Mouse (Mus musculus) frontal cortex, postnatal 10 days (tissue): ENCODE data around the gene Dnajb6.

ENCODE experiments used
- DNase-seq, 2 experiments: peaks; one replicate each; pipeline ENCODE4 v3.0.0; 2022; ENCODE audit warnings: low spot score in 2 of 2, mixed read lengths in 1 of 2

The Dnajb6 gene

DNA sequence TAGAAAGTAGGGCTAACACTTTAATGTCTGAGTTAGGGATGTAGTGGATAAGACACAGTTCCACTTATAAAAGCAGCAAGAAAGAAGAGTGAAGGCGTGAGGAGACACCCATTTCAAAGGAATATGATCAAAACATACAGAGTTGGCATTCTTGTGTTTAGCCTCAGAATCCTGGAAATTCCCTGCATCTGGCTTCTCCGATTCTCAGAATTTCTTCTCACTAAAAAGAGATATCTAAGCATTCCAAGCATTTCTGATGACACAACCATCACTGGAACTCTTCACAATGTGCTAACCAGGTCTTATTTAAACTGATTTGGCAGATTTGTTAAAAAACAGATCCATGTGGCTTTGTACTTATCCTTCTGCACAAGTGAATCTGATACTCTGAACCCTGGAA lies 112.6 kb downstream of the Dnajb6 start:
- no peak for DNase-seq

DNA sequence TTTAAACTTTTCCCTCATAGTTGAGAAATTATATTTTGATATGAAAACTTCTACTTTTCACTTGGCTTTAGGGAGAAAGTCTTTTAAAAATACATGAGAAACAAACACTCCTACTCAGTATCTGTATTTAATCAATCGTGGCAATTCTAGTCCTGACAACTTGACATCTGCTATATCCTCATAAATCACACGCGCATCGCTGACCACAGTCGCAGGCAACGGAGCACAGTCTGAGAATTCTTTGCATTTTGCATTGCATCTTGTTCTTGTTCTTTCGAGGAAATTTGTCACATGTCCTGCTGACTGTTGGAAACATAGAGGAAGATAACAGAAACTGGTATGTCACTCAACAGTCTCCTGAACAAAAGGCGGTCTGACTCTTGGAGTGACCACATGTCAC lies 116.9 kb downstream of the Dnajb6 start:
- no peak for DNase-seq

DNA sequence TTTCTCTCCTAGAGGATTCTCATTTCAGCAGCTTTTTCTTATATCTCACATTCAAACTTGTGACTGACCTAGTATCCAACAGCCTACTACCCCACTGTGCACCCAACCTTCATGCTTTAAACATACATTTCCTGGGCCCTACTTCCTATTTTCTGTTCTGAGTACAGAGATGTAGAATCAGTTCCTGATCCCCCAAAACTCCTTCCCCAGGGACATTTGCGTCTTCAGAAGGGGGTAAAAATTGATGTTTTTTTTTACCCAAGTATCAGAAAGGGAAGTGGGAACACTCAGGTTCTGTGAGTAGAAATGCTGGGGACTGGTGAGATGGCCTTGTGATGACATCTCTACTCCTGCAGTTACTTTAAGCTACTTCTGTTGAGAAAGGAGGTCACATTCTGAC lies 117.5 kb downstream of the Dnajb6 start:
- DNase-seq = no peak

DNA sequence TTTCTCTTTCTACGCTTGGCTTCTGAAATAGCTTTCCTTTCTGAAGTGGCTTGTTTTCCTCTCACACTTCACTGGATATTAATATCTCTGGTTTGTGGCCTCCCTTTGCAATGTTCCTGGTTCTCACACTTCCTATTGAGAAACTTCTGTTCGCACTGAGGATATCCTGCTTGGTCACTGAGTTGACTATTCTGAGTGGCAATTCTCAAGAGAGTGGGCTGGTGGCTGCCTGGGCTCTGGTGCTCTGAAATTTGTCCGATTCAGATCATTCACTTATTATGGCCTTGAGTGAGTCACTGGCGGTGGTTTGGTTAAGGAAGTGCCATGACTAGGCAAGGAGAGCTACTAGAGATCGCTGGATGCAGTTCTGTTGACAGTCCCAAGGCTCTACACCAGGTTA lies 118.9 kb downstream of the Dnajb6 start:
- DNase-seq = no peak

DNA sequence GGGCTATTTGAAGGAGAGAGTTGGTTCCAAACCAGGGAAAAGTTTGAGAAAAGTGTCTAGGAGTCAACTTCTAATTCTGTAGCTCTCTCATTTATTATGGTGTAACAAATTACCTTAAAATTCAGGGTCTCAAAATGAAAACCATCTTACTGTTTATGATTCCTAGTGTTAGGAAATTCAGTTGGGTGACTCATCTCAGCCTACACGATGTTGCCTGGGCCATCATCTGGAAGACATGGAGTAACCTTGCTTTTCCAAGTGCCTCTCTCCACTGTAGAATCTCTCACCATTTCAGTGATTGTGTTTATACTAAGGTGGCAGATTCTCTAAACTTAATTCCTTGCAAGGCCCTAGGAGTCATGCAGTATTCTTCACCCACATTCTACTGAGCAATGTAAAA lies 119.5 kb downstream of the Dnajb6 start:
- DNase-seq = no peak

DNA sequence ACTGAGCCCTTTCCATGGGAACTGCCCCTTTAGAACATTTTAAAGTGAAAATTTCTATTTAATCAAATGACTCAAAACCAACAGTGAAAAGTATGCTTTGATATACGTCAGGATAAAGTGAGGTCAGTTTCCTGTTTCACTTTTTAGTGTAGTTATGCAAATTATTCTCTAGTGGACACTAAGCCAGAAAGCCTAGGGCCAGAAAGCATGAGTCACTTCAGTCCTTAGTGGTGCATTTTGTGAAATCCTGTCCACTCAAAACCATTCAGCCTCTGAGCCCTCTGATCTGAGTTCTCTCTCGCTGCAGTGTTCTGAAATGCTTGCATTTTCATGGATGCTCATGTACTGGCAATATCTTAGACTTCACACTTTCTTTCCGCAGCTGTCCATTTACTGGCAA lies 126.0 kb downstream of the Dnajb6 start:
- no peak for DNase-seq

DNA sequence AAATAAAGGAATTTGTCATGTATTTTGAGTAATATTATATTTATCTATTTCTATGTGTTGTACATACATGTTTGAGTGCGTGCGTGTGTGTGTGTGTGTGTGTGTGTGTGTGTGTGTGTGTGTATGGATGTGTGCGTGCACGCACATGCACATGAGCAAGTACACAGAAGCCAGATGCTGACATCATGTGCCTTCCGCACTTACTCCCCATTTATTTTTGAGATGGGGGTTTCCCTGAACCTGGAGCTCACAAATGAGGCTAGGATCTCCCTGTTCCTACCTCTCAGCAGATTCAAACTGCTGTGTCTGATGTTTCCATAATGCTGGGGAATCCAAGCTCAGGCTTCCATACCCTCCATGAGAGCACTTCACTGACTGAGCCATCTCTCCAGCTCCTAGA lies 126.9 kb downstream of the Dnajb6 start:
- no peak for DNase-seq

DNA sequence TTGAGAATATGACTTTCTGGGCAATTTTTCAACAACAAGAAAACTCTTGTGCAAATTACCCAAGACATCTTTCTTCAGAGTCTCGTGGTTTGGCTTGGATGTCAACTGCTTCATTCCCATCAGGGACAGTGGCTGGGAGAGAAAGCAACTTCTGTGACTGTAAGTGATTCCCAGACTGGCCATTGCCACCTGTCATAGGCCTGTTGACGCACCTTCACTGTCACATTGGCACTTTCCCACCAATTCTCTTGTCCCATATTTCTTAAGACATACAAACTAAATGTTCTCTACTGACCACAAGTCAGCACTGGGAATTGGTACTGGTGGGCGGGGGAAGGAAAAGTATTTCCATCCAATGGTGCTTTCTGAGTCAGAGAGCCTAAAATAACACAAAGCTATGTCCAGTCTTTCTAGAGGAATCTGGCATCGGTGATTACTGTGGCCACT lies 128.8 kb downstream of the Dnajb6 start:
- DNase-seq = no peak

DNA sequence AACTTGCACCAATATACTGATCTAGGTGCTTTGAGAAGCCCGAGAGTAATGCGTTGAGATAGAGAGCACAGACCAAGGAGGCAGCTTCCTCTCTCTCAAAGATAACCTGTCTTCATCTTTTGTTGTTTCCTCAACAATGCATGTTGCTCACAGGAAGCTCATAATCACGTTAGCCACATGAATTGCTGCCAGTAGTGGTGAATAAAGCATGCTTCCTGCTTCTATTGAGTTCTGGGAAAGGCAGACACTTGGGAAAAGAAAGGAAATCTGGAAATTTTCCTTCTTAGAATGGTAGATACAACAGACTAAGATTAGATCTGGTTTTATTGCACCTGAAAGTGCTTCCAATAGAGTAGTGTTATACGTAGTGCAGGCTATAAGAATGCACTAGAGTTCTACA lies 129.5 kb downstream of the Dnajb6 start:
- no peak for DNase-seq
